Mouse (Mus musculus) embryonic fibroblast, embryonic 13.5 days (primary cell): ENCODE results near the gene Gzmd.

Source experiments
- CTCF ChIP-seq: IDR thresholded peaks from 2 replicates; pipeline ENCODE4 v1.5.1; 2011; ENCODE audit warnings: mild to moderate bottlenecking, control low read depth, low read length, moderate library complexity, borderline replicate concordance; ENCODE audit not compliant: insufficient read depth
- POLR2A ChIP-seq: IDR thresholded peaks from 2 replicates; pipeline ENCODE4 v1.6.1; 2011; ENCODE audit warnings: low read depth, mild to moderate bottlenecking, control low read depth, low read length, moderate library complexity

- TF ChIP-seq CTCF (no peak), POLR2A (no peak)
Observed at GRCm38 (mm10) chr14:56155340-56155739, 22.9 kb upstream of the Gzmd start.
